Mouse (Mus musculus) limb, embryonic 14.5 days (tissue): ENCODE measurements around the gene Urb1. TPM values are rescaled to one million over a fixed set of nuclear protein-coding genes. Genes with fewer than 3 reads are reported as not detected.

Experiments used
- ATAC-seq: fragments of 200-750 bp; cut with Nextera tagmentation; 2 replicates; pipeline ENCODE4 v1.8.0; 2017; ENCODE audit warnings: low read depth, moderate number of reproducible peaks, moderate TSS enrichment; ENCODE audit not compliant: low FRiP score
- DNase-seq: peaks from one replicate; pipeline ENCODE4 v3.0.0-alpha.2; 2015; ENCODE audit warnings: low spot score
- H3K27ac ChIP-seq: fragments of 300-500 bp; sonication (generic); replicated peaks from 2 replicates; pipeline ENCODE4 v1.5.1; 2014; ENCODE audit warnings: low read depth, mild to moderate bottlenecking, low read length, moderate library complexity, mixed read lengths
- H3K27me3 ChIP-seq: fragments of 300-500 bp; sonication (generic); 2 replicates; pipeline ENCODE4 v1.6.1; 2014; ENCODE audit warnings: low read length, mixed read lengths; ENCODE audit not compliant: control insufficient read depth, insufficient read depth
- H3K36me3 ChIP-seq: fragments of 300-500 bp; sonication (generic); 2 replicates; pipeline ENCODE4 v1.6.1; 2014; ENCODE audit warnings: mild to moderate bottlenecking, low read length, moderate library complexity, mixed read lengths; ENCODE audit not compliant: control insufficient read depth, insufficient read depth
- H3K4me1 ChIP-seq: fragments of 300-500 bp; sonication (generic); 2 replicates; pipeline ENCODE4 v1.6.1; 2014; ENCODE audit warnings: antibody characterized with exemption, low read length, mixed read lengths; ENCODE audit not compliant: control insufficient read depth, insufficient read depth
- H3K4me2 ChIP-seq: fragments of 300-500 bp; sonication (generic); replicated peaks from 2 replicates; pipeline ENCODE4 v1.6.1; 2014; ENCODE audit warnings: low read depth, mild to moderate bottlenecking, low read length, moderate library complexity; ENCODE audit not compliant: severe bottlenecking
- H3K4me3 ChIP-seq: fragments of 300-500 bp; sonication (generic); replicated peaks from 2 replicates; pipeline ENCODE4 v1.5.1; 2014; ENCODE audit warnings: low read length
- H3K9ac ChIP-seq: fragments of 300-500 bp; sonication (generic); 2 replicates; pipeline ENCODE4 v1.6.1; 2014; ENCODE audit warnings: mild to moderate bottlenecking, low read depth, low read length, moderate library complexity; ENCODE audit not compliant: severe bottlenecking
- H3K9me3 ChIP-seq: fragments of 300-500 bp; sonication (generic); 2 replicates; pipeline ENCODE4 v1.6.1; 2016; ENCODE audit warnings: low read length; ENCODE audit not compliant: control insufficient read depth
- POLR2A ChIP-seq: fragments of 200-500 bp; IDR thresholded peaks from 2 replicates; pipeline ENCODE4 v1.8.0; 2012; ENCODE audit warnings: inconsistent platforms, mild to moderate bottlenecking, moderate library complexity, borderline replicate concordance; ENCODE audit not compliant: insufficient read depth, insufficient read length; ENCODE audit errors: extremely low read depth
- WGBS: fragments of 180-500 bp; shearing (Covaris S2); extraction: QIAGEN DNeasy Blood & Tissue Kit; methylation state at CpG from one replicate; pipeline ENCODE4 v1.1.7; 2014; 5-methylcytosine and 5-hydroxymethylcytosine counted together
- polyA plus RNA-seq, 2 experiments: library from polyadenylated mRNA; depleted of rRNA in 1 of 2; stranded (reverse) in 1 of 2; unstranded in 1 of 2; fragments of >200 nt; fragmentation: Nextera tagmentation in 1 of 2; extraction: Ambion mirVana in 1 of 2; gene quantifications; 2 replicates each; pipeline versions ENCODE4 v1.2.1 to v1.2.3; 2012 to 2014

Gene Urb1
- polyA plus RNA-seq, 2 experiments: 8.6 to 10.6 TPM

GRCm38 (mm10) chr16:90794708-90795107 lies 15.5 kb downstream of the Urb1 start:
- Histone ChIP-seq H3K27me3 (no peaks in the 10 kb centered on the region), H3K27ac (no peak overlapping the region), H3K9ac (no peak overlapping the region), H3K4me3 (no peak overlapping the region), H3K36me3 (peaks cover 75% of the 10 kb centered on the region), H3K4me1 (no peaks in the 10 kb centered on the region), H3K9me3 (no peaks in the 10 kb centered on the region), H3K4me2 (no peak overlapping the region)
- TF ChIP-seq POLR2A: no peak
- DNase-seq: no peak
- ATAC-seq: no peak

- no peak overlapping the region for H3K27ac ChIP-seq
- no peak for ATAC-seq
- no peak overlapping the region for H3K4me2 ChIP-seq
- no peaks in the 10 kb centered on the region for H3K27me3 ChIP-seq
- no peak overlapping the region for H3K4me3 ChIP-seq
- H3K9ac ChIP-seq: no peak overlapping the region
- no peak for DNase-seq
- TF ChIP-seq POLR2A: no peak
- no peaks in the 10 kb centered on the region for H3K4me1 ChIP-seq
- H3K9me3 ChIP-seq: no peaks in the 10 kb centered on the region
- H3K36me3 ChIP-seq: peaks cover 85% of the 10 kb centered on the region
- WGBS: 82% methylated on average over 3 of the region's 3 CpGs
Measured at GRCm38 (mm10) chr16:90792500-90792899, 17.7 kb downstream of the Urb1 start.

- no peak for TF ChIP-seq POLR2A
- H3K4me1 ChIP-seq: no peaks in the 10 kb centered on the region
- ATAC-seq (no peak), DNase-seq (no peak)
- no peaks in the 10 kb centered on the region for H3K9me3 ChIP-seq
- H3K9ac ChIP-seq: no peak overlapping the region
- no peak overlapping the region for H3K4me2 ChIP-seq
- no peaks in the 10 kb centered on the region for H3K27me3 ChIP-seq
- no peak overlapping the region for H3K4me3 ChIP-seq
- 67% methylated on average over 5 of the region's 5 CpGs for WGBS
- H3K36me3 ChIP-seq: peaks cover 87% of the 10 kb centered on the region
- no peak overlapping the region for H3K27ac ChIP-seq
Measured at GRCm38 (mm10) chr16:90792066-90792465, 18.1 kb downstream of the Urb1 start.

DNA sequence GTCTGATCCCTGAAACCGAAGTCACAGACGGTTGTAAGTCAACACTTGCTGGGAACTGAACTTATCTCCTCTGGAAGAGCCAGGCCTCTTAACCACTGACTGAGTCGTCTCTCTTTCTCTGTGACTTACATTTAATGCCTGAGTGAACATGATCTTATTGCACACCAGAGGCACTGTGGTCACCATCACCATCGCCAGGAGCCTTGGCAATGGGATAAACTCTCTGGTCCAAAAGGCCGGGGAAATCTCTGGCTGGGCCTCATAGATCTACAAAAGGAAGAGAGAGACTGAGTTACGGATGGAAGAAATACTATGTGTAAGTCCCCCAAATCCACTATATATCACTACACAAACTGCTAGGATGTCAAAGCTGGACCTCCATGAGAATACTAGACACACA lies 19.3 kb downstream of the Urb1 start:
- no peak for TF ChIP-seq POLR2A
- Histone ChIP-seq H3K36me3 (peaks cover 88% of the 10 kb centered on the region), H3K4me1 (no peaks in the 10 kb centered on the region)

GRCm38 (mm10) chr16:90788580-90788979 lies 21.6 kb downstream of the Urb1 start:
- no peak for TF ChIP-seq POLR2A
- H3K27ac ChIP-seq: no peak overlapping the region
- H3K4me3 ChIP-seq: no peak overlapping the region
- H3K4me1 ChIP-seq: no peaks in the 10 kb centered on the region
- DNase-seq: no peak
- ATAC-seq: no peak
- H3K36me3 ChIP-seq: peaks cover 82% of the 10 kb centered on the region
- H3K4me2 ChIP-seq: no peak overlapping the region
- no peaks in the 10 kb centered on the region for H3K9me3 ChIP-seq
- H3K9ac ChIP-seq: no peak overlapping the region
- WGBS: 92% methylated on average over 6 of the region's 6 CpGs
- H3K27me3 ChIP-seq: no peaks in the 10 kb centered on the region

More for the DNA sequence above, 19.3 kb downstream of the Urb1 start:
- H3K9me3 ChIP-seq: no peaks in the 10 kb centered on the region
- 88% methylated on average over 6 of the region's 6 CpGs for WGBS
- no peak overlapping the region for H3K4me3 ChIP-seq
- no peak overlapping the region for H3K27ac ChIP-seq
- no peak for ATAC-seq
- no peaks in the 10 kb centered on the region for H3K27me3 ChIP-seq
- no peak overlapping the region for H3K9ac ChIP-seq
- no peak overlapping the region for H3K4me2 ChIP-seq
- DNase-seq: no peak

DNA sequence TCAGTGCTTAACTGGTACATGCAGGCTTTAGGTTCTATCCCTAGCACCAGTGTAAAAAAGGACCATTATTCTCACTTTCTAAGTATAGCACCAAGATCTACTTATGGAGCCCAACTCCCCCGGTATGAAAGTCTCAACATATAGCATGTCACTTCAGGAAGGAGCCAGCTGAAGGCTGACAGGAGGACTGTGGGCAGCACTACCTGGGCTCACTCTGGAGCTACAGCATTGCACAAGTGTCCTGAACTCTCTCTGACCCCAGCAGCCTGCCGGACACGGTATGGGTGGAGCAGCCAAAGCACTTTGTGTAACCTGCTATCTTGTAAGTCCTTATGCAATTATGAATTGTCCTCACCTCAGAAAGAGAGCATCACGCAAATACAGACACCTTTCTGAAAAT lies 25.0 kb downstream of the Urb1 start:
- no peaks in the 10 kb centered on the region for H3K9me3 ChIP-seq
- TF ChIP-seq POLR2A: no peak
- H3K4me3 ChIP-seq: no peak overlapping the region
- H3K4me2 ChIP-seq: no peak overlapping the region
- 86% methylated on average over 4 of the region's 4 CpGs for WGBS
- H3K36me3 ChIP-seq: peaks cover 84% of the 10 kb centered on the region
- H3K9ac ChIP-seq: no peak overlapping the region
- H3K27ac ChIP-seq: no peak overlapping the region
- ATAC-seq: no peak
- no peaks in the 10 kb centered on the region for H3K4me1 ChIP-seq
- H3K27me3 ChIP-seq: no peaks in the 10 kb centered on the region
- no peak for DNase-seq
